Comparison of ENCODE assay signal across 8 mouse cellular contexts in genomic region chr2:22864394-22865037, GRCm38 (mm10). TPM values are rescaled to one million over a fixed set of nuclear protein-coding genes. Genes with fewer than 3 reads are reported as not detected.
DNase-seq lines count a peak whose midpoint lies in the region; ATAC-seq and TF ChIP-seq lines count a peak whose summit lies in the region.
"Not testable (repeated sequence)": the region's sequence is repeated elsewhere in the genome, so short reads cannot be mapped to it uniquely, and the experiment has no call there.

No protein-coding gene starts in this region.

- H3K27ac ChIP-seq in embryonic fibroblast, embryonic 13.5 days (ENCODE audit: insufficient read depth, low read length); heart, embryonic 10.5 days; liver, embryonic 12.5 days; stomach, embryonic 14.5 days (ENCODE audit: low read length): not testable (repeated sequence)

- not testable (repeated sequence) for H3K9ac ChIP-seq in liver, embryonic 12.5 days; stomach, embryonic 14.5 days (replicated peaks; ENCODE audit: low read depth, low read length)

- peak; percentile 71 for DNase-seq in CD4-positive helper T cell, adult 2 months (ENCODE audit: low read depth, low spot score)
- DNase-seq in brain, adult 2 months (ENCODE audit: low read depth, low spot score), result peak; percentile 87
- peak; percentile 85 for DNase-seq in heart, embryonic 10.5 days (ENCODE audit: low spot score)
- peak; percentile 75 for DNase-seq in kidney, postnatal 10 days
- peak; percentile 58 for DNase-seq in neural tube, embryonic 10.5 days (ENCODE audit: extremely low spot score, low spot score)

- not testable (repeated sequence) for H3K9me3 ChIP-seq in heart, embryonic 10.5 days; liver, embryonic 12.5 days (replicated peaks); stomach, embryonic 14.5 days (ENCODE audit: control insufficient read depth, low read depth, low read length)

- not testable (repeated sequence) for H3K4me3 ChIP-seq in embryonic fibroblast, embryonic 13.5 days (ENCODE audit: insufficient read depth, low read length); heart, embryonic 10.5 days; liver, embryonic 12.5 days; stomach, embryonic 14.5 days (ENCODE audit: low read depth, low read length)

- peak; percentile 70 for ATAC-seq in liver, embryonic 12.5 days
- ATAC-seq in stomach, embryonic 14.5 days (ENCODE audit: insufficient number of reproducible peaks, insufficient read depth, low FRiP score, low read depth), result peak; percentile 84; the same call in 1 of the 2 replicates

- 3% methylated on average over 6 of the region's 6 CpGs for WGBS in heart, embryonic 10.5 days
- WGBS in liver, embryonic 12.5 days (ENCODE audit: insufficient replicate concordance), result 5% methylated on average over 6 of the region's 6 CpGs
- 4% methylated on average over 6 of the region's 6 CpGs for WGBS in stomach, embryonic 14.5 days

- not testable (repeated sequence) for H3K4me2 ChIP-seq in liver, embryonic 12.5 days; stomach, embryonic 14.5 days (replicated peaks; ENCODE audit: low read depth, low read length)

- H3K27me3 ChIP-seq in heart, embryonic 10.5 days (ENCODE audit: insufficient read depth, poor library complexity, severe bottlenecking); liver, embryonic 12.5 days (replicated peaks); stomach, embryonic 14.5 days (ENCODE audit: control insufficient read depth, insufficient read depth, low read length): not testable (repeated sequence)

- not testable (repeated sequence) for H3K4me1 ChIP-seq in embryonic fibroblast, embryonic 13.5 days (ENCODE audit: control insufficient read depth, insufficient read depth, low read length); heart, embryonic 10.5 days; liver, embryonic 12.5 days; stomach, embryonic 14.5 days (ENCODE audit: control insufficient read depth, insufficient read depth, low read length)

- not testable (repeated sequence) for TF ChIP-seq POLR2A in embryonic fibroblast, embryonic 13.5 days (IDR thresholded peaks at IDR 0.05; ENCODE audit: low read depth, low read length)

- not testable (repeated sequence) for H3K36me3 ChIP-seq in heart, embryonic 10.5 days; stomach, embryonic 14.5 days (ENCODE audit: control insufficient read depth, insufficient read depth, low read length)
- peaks cover 22% of the 10 kb centered on the region; the same call in 1 of the 2 replicates for H3K36me3 ChIP-seq in liver, embryonic 12.5 days

- TF ChIP-seq CTCF in embryonic fibroblast, embryonic 13.5 days (IDR thresholded peaks at IDR 0.05; ENCODE audit: borderline replicate concordance, insufficient read depth, low read length), result peak; percentile 86

RNA-seq across cellular contexts. Expression of gene Pdss1, which starts 30.8 kb away (rescaled TPM):
- polyA plus RNA-seq in embryonic fibroblast, embryonic 13.5 days (2011; ENCODE audit: insufficient read length, low read depth, missing spikeins), result 10.7 and 15.1 TPM in 2 replicates
- polyA plus RNA-seq in heart, embryonic 10.5 days (2016; fragmentation: Nextera tagmentation; extraction: Ambion mirVana), result 33.1 and 37.5 TPM in 2 replicates
- 21.9 and 22.2 TPM in 2 replicates for polyA plus RNA-seq in liver, embryonic 12.5 days (2016; fragmentation: Nextera tagmentation; extraction: Ambion mirVana)
- polyA plus RNA-seq in stomach, embryonic 14.5 days (2014; fragmentation: Nextera tagmentation; extraction: Ambion mirVana), result 17.2 and 19.2 TPM in 2 replicates
